Mouse (Mus musculus) ES-E14 (cell line): ENCODE results near the gene Slmap. TPM values are rescaled to one million over a fixed set of nuclear protein-coding genes. Genes with fewer than 3 reads are reported as not detected.
A peak's percentile ranks its signal among the peaks of the same experiment; 100 is the strongest.

Experiments used
- DNase-seq: peaks from one replicate; pipeline ENCODE4 v3.0.0-alpha.2; 2013; ENCODE audit warnings: low read depth, low spot score
- H3K27ac ChIP-seq: 2 replicates; pipeline ENCODE4 v1.5.1; 2012; ENCODE audit warnings: low read depth, mild to moderate bottlenecking, low read length, moderate library complexity, mixed read lengths; ENCODE audit not compliant: poor library complexity, insufficient read depth, severe bottlenecking
- H3K36me3 ChIP-seq: 2 replicates; pipeline ENCODE4 v1.6.1; 2012; ENCODE audit warnings: mild to moderate bottlenecking, low read length, moderate library complexity, mixed read lengths; ENCODE audit not compliant: control insufficient read depth, poor library complexity, insufficient read depth, severe bottlenecking
- H3K4me1 ChIP-seq, 2 experiments: fragments of 150-350 bp in 1 of 2; sonication (generic) in 1 of 2; 2 replicates each; pipeline ENCODE4 v1.6.1; 2012; ENCODE audit warnings: low read length in 2 of 2, mild to moderate bottlenecking in 1 of 2, mixed read lengths in 1 of 2; ENCODE audit not compliant: control insufficient read depth in 2 of 2, insufficient read depth in 2 of 2, poor library complexity in 1 of 2
- H3K4me3 ChIP-seq, 2 experiments: fragments of 150-350 bp in 1 of 2; sonication (generic) in 1 of 2; 2 replicates each; pipeline ENCODE4 v1.5.1; 2012; ENCODE audit warnings: low read length in 2 of 2, low read depth in 1 of 2, mild to moderate bottlenecking in 1 of 2, mixed read lengths in 1 of 2; ENCODE audit not compliant: insufficient read depth in 1 of 2, poor library complexity in 1 of 2, severe bottlenecking in 1 of 2
- H3K9ac ChIP-seq: 2 replicates; pipeline ENCODE4 v1.6.1; 2012; ENCODE audit warnings: low read depth, mild to moderate bottlenecking, low read length, mixed read lengths; ENCODE audit not compliant: poor library complexity, insufficient read depth, severe bottlenecking
- H3K9me3 ChIP-seq: fragments of 150-350 bp; sonication (generic); 2 replicates; pipeline ENCODE4 v1.6.1; 2012; ENCODE audit warnings: low read depth, mild to moderate bottlenecking, low read length; ENCODE audit not compliant: control insufficient read depth, insufficient read depth
- CHD2 ChIP-seq: IDR thresholded peaks from 2 replicates; pipeline ENCODE4 v1.6.1; 2014; ENCODE audit warnings: mild to moderate bottlenecking, low read depth, low read length, inconsistent platforms
- HCFC1 ChIP-seq: IDR thresholded peaks from 2 replicates; pipeline ENCODE4 v1.6.1; 2012; ENCODE audit warnings: low read length, inconsistent platforms, borderline replicate concordance; ENCODE audit not compliant: insufficient read depth
- MAFK ChIP-seq: IDR thresholded peaks from 2 replicates; pipeline ENCODE4 v1.6.1; 2014; ENCODE audit warnings: mild to moderate bottlenecking, low read depth, low read length, inconsistent platforms; ENCODE audit not compliant: insufficient read depth
- ZC3H11A ChIP-seq: IDR thresholded peaks from 2 replicates; pipeline ENCODE4 v1.6.1; 2012; ENCODE audit warnings: low read depth, mild to moderate bottlenecking, inconsistent platforms, low read length, borderline replicate concordance
- ZNF384 ChIP-seq: IDR thresholded peaks from 2 replicates; pipeline ENCODE4 v1.6.1; 2012; ENCODE audit warnings: low read depth, low read length, inconsistent platforms
- in situ Hi-C, 2 experiments: fragments of 600-800 bp; cut with MboI; formaldehyde crosslinking; loops; one replicate each; pipeline ENCODE4 v1.15.1; 2025; ENCODE audit warnings: low sequenced_read_pairs in 2 of 2, inconsistent platforms in 1 of 2; ENCODE audit not compliant: unreplicated experiment in 2 of 2
- total RNA-seq: library from RNA; depleted of rRNA; stranded (reverse); fragments of 300-350 nt; gene quantifications from 2 replicates; pipeline ENCODE4 v1.2.3, GENCODE M21; 2012

Slmap gene
- total RNA-seq, 1 experiment: 45.2 TPM

- no peak for DNase-seq
- Histone ChIP-seq H3K4me1 (peaks cover 3% of the 10 kb centered on the region in 2 experiments; a peak in 1 of 4 replicates), H3K9ac (no peak overlapping the region), H3K9me3 (no peaks in the 10 kb centered on the region), H3K36me3 (no peaks in the 10 kb centered on the region), H3K27ac (no peak overlapping the region), H3K4me3 (no peak overlapping the region)
- TF ChIP-seq MAFK (no peak), CHD2 (no peak), ZC3H11A (no peak), HCFC1 (no peak), ZNF384 (no peak)
- in situ Hi-C loops: no loop called here
Measured at GRCm38 (mm10) chr14:26446538-26446937, 88.2 kb downstream of the Slmap start.

- H3K9ac ChIP-seq: no peak overlapping the region
- TF ChIP-seq HCFC1 (no peak), ZC3H11A (no peak), MAFK (no peak), CHD2 (no peak), ZNF384 (no peak)
- in situ Hi-C loops: no loop called here
- DNase-seq: no peak
- H3K4me3 ChIP-seq: no peak overlapping the region
- no peaks in the 10 kb centered on the region for H3K4me1 ChIP-seq
- H3K9me3 ChIP-seq: no peaks in the 10 kb centered on the region
- no peaks in the 10 kb centered on the region for H3K36me3 ChIP-seq
- no peak overlapping the region for H3K27ac ChIP-seq
Measured at GRCm38 (mm10) chr14:26442534-26442933, 92.2 kb downstream of the Slmap start.

DNA sequence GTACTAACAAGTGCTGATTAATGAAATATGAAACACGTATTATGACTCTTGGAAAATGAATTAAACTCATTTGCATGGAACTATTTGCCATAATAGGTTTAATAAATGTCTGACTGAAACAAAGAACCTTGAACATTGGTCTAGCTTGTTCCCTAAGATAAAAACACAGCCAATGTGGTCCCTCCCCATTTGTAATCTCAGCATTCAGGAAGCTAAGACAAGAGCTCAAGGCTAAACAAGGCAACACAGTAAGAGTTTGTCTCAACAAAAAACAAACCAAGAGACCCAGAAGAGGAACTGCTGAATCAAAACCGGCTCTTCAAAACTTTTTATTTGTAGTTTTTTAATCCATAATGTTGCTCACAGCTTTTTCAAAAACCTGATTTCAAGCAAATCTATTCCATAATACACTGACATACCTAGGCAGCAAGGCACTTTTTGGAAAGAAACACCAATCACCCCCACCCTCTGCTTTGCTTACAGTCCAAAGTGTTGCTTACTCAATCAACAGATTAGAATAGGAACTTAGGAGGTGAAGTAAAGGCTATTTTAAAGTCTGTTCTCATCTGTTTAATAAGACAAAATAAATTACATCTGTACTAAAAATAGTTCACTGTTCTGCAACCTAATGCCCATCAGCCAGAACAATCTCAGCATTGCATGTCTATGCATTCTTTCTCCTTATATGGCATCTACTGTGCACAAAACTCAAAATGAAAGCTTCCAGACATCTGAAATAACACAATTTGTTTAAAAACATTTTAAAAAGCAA lies 93.5 kb downstream of the Slmap start:
- H3K9ac ChIP-seq: no peak overlapping the region
- no peaks in the 10 kb centered on the region for H3K9me3 ChIP-seq
- no peaks in the 10 kb centered on the region for H3K4me1 ChIP-seq
- no peak overlapping the region for H3K4me3 ChIP-seq
- in situ Hi-C loops: no loop called here
- no peaks in the 10 kb centered on the region; the same call in 1 of the 2 replicates for H3K36me3 ChIP-seq
- no peak overlapping the region for H3K27ac ChIP-seq
- DNase-seq: no peak
- TF ChIP-seq MAFK: no peak
- TF ChIP-seq HCFC1: no peak
- no peak for TF ChIP-seq ZNF384
- no peak for TF ChIP-seq ZC3H11A
- no peak for TF ChIP-seq CHD2

- H3K4me3 ChIP-seq: no peak overlapping the region
- no peaks in the 10 kb centered on the region for H3K4me1 ChIP-seq
- H3K27ac ChIP-seq: no peak overlapping the region
- TF ChIP-seq HCFC1 (no peak), ZC3H11A (no peak), MAFK (peak; percentile 72), ZNF384 (no peak)
- no peak for DNase-seq
- in situ Hi-C loops: no loop called here
- peaks cover 2% of the 10 kb centered on the region for H3K36me3 ChIP-seq
- H3K9me3 ChIP-seq: no peaks in the 10 kb centered on the region
- no peak overlapping the region for H3K9ac ChIP-seq
Measured at GRCm38 (mm10) chr14:26439996-26440395, 94.7 kb downstream of the Slmap start.
